Mouse (Mus musculus) layer of hippocampus, adult 8-10 months (tissue): Measurements from ENCODE around the gene Ndnf. TPM values are rescaled to one million over a fixed set of nuclear protein-coding genes. Genes with fewer than 3 reads are reported as not detected.

ENCODE experiments used
- DNase-seq, 2 experiments: peaks; one replicate each; pipeline ENCODE4 v3.0.0; 2022; ENCODE audit warnings: low spot score in 2 of 2
- total RNA-seq, 4 experiments: library from RNA; stranded (reverse); gene quantifications; 2 replicates each; pipeline ENCODE4 v1.2.4; 2022

The Ndnf gene
- total RNA-seq: 10 to 100 TPM; 14.5 to 25.4 (median 15.2) TPM

DNA sequence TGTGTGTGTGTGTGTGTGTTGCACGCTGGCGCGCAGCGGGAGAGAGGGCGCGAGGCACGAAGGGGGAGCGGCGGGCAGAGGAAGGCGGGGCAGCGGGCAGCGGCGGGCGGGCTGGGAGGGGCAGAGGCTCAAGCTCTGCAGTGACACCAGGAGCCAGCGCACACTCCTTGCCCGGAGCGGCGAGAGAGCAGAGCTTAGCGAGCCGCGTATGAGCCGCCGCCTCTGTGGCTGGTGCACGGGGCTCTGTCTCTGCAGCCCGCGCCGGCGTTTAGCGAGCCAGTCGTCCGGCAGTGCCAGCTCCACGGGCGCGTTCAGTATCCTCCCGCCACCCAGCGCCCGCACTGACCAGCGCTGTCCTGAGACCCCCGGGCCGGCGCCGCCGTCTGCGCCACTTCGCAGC lies at the start of gene Ndnf:
TSS of gene Ndnf (plus strand) at position 140 of the 400 bp plus-strand sequence.
- DNase-seq: peak in 1 of 2 experiments; percentile 24

DNA sequence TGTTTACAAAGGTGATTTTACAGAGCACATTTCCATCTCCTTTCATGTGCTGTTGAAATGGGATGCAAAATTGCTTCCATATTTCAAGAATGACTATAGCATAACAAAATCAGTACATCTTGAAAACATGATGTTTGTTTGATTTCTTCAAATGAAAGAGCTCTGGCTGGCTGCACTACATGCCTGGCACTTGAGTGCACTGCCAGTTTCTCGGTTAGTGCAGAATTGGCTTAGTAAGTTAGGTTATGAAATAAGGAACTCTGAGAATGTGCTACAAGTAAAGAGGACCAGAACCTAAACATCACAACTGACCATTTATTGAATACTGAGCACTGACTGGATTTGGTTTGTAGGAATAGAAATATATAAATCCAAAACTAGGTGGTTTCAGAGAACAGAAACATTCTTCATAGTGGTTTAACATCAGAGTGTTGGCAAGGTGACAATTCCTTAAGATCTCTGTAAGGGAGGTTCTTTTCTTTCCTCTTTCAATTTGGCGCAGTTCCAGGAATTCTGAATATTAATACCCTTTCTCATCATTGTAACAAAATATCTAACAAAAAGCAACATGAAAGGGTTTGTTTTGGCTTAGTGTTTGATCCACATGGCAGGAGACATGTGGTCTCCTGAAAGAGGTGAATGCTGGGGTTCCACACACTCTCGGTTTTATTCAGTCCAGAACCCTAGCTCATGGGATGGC lies 48.2 kb upstream of the Ndnf start:
- DNase-seq: no peak

DNA sequence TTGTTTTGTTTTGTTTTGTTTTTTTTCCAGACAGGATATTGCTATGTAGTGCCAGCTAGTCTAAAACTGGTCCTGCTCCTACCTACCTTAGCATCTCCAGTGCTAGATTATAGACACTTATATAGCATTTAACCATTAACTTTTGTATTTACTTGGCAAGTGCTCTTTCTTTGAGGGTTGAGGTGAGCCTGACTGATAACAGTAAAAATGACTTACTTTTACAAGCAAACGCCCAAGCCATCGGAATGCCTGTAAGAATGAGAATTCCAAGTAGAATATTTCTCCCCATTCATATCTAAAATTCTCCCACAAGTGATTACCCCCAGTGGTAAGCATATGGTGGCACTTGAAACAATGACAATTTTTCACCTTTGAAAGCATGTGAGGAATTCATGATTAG lies 40.8 kb upstream of the Ndnf start:
- DNase-seq: no peak

DNA sequence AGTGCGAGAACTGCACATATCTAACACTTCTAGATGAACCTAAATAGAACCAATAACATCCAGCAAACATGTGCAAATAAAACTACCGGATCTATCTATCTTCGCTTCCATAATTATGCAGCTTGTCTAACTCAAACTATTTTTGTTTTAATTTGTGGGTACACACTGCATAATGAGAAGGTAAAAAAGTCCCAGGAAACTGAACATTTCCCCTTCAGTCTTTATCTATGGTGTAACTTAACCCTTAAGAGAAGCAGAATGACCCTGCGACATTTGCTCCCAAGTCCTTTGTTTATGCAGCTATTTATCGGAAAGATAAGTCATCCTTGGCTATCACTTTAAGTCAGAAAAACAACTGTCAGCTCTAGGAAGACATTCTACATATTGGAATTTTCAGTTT lies 39.2 kb upstream of the Ndnf start:
- DNase-seq: no peak

DNA sequence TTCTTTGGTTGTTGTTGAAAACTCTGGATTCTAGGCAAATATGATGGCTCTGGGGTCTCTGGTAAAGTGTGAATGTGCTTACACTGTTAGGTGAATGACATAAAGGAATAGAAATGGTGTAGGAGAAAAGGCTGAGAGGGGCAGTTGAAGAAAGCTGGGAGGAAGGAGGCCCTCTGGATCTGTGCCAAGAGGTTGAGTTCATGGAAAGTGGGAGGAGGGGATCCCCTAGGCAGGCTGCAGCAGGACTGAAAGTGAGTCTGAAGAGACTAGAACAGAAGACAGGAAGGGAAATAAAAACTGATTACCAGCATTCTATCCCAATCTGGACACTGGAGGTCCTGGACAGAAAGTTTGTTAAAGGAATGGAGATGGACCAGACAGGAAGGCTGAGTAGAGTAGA lies 29.0 kb upstream of the Ndnf start:
- no peak for DNase-seq

DNA sequence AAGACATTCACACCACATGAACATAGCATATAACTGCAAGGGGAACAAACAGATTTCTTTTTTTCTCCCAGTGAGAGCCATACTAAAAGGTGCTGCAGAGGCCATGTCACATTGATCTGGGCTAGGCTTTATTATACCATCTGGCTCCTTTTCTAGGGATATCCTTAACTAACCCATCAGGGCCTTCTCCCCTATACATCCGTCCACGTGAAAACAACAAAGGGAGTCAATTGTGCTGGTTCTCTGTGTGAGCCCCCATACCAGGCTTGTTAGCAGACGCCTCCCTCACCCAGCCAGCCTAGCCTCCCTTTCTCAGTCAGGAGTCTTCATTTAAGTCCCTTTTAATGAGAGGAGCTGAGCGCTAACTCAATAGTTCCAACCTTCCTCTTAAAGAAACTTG lies 27.3 kb upstream of the Ndnf start:
- DNase-seq: no peak

DNA sequence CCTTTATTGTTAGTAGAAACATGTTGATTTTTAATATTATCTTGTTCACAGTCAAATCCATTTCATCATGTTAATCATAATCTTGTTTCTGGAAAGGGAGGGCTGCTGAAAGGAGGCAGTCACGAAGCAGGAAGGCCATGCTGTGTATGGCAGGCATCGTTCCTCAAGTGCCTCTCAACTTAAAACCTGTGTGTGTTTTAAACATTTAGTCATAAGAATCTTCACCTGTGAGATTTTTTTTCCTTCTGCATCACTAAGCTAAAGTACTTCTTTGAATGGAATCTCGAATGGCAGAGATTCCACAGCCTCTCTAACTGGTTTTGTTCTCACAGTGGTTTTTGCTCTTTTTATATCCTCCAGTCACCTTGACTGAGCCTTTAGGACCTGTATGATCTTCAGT lies 25.0 kb upstream of the Ndnf start:
- no peak for DNase-seq

DNA sequence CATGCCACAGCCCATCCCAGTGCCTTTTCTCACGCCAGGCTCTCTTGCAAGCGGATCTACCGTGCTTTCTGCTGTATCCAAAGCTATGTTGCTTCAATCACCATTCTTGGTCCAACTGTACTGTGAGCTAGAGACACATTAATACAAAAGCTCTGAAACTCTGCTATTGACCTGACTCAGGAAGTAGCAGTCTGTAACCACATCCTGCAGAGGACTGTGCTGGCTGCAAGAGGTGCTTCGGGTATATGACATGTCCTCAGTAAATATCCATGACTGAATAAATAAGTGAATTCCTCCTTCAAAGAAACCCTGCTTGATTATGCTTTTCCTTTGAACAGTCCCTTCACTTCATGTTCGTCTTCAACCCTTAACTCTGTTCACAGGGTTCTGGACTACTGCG lies 23.7 kb upstream of the Ndnf start:
- DNase-seq: no peak

DNA sequence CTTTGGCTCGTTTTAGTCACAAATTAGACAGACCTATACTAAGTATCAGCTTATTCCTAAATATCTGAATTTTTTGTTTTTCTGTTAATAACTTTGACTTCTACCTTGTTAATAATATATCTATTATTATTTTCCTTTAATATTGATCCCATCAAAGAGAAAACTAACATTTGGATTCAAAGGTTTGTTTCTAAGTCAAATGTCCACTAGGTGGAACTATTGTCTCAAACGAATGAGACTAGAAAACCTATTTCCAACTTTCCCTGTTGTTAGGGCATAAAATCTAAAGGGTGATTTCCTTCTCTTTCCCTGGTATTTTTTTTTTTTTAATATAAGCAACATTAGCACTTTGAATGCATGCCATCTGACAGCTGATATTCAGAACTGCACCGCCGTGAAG lies 20.0 kb upstream of the Ndnf start:
- no peak for DNase-seq

DNA sequence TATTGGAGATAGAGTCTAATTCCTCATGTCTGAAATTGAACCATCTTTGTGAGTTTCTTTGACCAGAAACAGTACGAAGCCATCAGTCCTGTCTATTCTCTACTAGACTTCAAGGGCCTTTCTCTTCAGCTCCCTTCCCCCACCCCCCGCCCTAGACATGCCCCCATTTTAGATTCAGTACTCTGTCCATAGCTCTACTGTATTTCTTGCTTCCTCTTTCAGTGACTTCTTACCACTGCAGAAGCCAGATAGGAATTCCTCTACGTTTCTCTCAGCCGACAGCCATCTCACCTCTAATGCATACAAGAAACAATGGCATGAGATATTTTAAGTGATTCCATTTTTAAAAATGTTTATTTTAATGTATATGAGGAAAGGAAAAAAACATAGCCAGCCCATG lies 10.1 kb upstream of the Ndnf start:
- no peak for DNase-seq

DNA sequence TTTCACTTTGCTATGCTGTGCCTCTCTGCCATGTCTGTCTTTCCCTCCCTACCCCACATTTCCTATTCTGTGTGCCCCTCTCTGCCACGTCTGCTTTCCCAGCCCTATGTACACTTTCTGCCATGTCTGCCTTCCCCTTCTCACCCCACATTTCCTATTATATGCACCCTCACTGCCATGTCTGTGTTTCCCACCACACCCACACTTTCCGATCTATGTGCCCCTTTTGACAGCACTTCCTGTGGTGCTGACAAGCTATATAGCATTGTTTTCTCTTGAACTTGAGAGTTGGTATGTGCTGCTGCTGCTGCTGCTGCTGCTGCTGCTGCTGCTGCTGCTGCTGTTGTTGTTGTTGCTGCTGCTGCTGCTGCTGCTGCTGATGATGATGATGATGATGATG lies 9.3 kb upstream of the Ndnf start:
- DNase-seq: no peak

DNA sequence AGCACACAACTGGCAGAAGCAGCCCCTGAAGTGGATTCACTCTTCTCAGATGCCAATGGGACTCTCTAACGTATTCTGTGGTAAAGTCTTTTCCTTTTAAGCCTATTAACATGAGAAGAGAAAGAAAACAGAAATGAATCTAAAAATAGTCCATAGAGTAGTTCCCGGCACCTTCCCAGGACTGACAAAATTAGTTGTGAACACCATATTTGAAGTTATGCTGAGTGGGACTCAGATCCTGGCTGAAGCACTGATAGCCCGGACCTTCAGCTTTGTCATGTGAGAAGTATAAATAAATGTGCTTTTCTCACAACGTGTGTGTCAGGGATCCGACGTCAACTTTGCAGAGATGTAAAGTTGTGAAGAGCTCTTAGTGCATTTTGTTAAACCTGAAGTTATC lies 7.4 kb upstream of the Ndnf start:
- no peak for DNase-seq

DNA sequence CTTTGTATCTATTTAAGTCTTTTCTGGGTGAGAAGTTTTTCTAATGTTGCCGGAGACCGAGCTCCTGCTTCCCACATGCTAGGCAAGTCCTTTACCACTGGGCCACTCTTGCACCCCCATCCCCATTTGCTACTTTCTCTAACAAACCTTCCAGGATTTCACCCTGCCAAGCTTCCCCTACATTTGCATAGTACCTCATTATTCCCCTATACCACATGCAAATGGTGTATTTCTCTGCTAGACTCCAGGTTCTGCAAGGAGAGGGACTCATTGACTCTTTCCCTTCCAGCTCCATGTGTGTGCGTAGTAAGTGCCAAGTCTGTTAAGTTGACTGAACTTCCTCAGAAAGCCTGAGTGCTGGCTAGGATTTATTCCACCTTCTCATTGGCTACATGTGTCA lies 5.1 kb upstream of the Ndnf start:
- no peak for DNase-seq

DNA sequence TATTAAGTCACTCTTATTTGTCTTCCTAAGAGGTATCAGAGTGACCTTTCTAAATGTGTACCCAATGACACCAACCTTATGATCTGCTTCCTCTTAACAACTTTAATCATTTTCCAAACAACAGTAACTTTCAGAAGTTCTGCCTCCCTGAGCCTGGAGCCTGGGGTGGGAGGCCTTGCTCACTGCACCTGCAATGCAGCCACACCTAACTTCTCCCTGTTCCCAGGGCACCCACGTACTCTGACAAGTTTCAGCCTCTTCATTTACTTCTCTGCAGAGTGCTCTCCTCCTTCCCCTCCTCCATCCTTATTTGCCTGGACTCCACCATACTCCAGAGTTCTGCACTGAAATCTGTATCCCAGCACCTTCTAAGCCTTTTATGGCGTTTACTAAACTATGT lies 1.4 kb upstream of the Ndnf start:
- DNase-seq: no peak

DNA sequence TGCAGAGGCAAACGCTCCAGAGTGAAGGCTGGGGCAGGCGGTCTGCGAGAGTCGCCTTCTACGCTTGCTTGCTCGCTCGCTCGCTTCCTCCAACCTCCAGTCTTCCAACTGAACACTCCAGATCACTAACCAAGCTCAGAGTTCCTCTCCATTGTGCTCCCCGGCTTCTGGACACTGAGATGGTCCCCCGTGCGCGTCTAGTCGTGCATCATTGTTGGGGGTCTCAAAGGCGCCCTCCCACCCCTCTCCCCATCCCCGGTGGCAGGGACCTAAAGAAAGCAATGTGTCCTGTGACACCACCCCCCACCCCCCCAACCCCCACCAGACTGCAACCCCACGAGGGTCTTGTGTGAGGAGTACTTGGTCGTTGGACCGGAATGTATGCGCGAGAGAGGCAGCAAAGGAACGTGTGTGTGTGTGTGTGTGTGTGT lies 394 bp upstream of the Ndnf start:
- no peak for DNase-seq

DNA sequence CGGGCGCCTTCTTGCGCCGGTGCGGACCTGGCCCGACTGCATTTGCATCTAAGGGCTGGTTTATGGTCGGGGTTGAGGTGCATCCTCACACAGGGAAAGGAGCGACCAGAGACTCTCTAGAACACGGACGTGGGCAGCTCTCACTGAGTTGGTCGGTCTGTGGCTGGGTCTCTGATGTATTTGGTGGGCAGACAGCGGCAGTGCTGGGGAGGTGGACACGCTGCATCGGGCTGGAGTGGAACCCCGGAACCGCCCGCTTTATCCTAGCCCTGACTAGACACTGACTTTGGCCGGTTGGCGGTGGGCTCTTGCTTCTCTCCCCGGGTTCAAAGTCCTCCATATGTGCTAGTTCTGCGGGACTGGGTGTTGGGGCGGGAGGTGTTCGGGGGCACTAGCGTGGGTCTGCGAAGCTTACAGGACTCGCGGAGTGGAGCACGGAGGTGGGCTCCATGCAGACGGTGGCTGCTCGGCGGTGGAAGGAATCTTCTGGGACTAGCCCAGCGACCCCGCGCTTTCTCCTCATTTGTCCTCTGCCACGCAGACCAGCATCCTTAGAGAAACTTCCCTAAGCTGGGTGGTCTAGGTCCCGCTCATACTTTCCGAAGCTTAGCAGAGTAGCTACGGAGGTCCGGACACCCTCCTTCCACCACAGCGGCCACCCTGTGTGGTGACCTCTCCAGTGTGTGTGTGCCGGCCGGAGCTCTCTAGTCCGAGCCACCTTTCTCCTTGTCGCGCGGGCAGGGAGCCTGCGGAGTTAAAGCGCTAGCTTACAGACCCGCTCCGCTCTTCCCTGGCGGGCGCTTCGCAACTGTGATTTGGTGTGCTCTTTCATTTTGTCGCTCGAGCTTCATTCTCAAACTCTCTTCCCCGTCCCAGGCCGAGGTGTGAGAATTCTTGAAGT lies 991 bp downstream of the Ndnf start:
- peak in 1 of 2 experiments; percentile 5 for DNase-seq

DNA sequence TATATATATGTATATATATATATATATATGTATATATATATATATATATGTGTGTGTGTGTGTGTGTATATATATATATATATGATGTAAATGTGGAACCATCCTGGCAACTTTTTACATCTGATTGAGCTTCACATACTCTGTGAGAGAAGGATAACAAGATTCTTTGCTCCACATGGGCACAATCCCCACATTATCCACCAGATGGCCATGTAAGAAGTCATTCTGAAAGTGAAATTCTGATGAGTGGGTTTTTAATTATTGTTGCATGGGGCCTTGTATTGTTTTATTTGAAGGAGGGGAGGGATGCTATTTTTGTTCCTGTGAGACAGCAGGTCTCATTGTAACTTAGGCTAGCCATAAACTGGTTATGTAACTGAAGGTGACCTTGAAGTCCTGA lies 22.5 kb downstream of the Ndnf start:
- DNase-seq: no peak

DNA sequence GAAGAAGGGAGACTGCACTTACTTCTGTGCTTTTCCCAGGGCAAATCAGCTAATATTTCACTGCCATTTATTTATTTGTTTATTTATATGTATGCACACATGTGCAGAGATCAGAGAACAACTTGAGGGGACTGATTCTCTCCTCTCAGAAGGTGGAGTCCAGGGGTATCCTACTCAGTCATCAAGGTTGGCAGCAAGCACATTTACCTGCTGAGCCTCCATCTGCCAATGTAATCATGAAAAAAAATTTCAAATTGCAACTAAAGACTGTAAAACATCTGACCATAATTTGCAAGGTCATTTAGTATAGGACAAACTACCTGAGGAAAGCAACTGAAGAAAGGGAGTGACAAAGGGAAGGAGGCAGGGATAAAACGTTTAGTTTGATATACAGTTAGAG lies 49.3 kb downstream of the Ndnf start:
- DNase-seq: no peak

DNA sequence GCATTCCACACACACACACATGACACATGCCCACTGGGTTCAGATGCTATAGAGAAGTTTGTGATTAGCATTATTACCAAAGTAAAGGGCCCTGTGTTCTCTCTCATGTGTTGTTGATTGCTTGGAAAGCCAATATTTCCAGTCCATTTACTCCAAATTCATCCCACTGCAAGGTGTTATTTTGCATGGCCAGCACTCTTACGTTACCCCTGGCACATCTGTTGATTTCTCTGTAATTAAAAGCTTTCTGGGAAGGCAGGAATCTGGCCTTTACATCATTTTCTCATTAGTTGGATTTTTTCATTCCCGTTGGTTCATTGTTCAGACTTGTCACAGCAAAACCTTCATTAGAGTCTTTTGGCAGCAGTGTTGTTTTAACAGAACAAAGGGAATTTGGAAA lies 54.3 kb downstream of the Ndnf start:
- DNase-seq: no peak

DNA sequence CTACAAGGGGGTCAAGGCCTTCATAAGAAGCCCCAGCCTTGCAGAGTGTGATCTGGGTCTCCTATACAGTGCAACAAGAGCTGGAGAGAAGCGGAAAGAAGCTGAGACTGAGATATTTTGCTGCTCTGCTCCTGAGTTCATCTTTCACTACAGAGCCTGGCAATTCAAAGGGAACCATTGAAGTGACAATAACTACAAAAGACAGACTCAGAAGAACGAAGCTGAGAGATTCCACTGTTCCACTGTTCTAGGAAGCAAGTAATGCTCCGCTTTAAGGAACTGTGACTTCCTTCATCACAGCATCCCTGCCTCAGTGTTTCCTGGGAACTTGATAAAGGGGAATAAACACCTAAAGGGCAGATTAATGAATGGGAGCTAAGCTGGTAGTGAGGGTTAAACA lies 56.9 kb downstream of the Ndnf start:
- DNase-seq: no peak

DNA sequence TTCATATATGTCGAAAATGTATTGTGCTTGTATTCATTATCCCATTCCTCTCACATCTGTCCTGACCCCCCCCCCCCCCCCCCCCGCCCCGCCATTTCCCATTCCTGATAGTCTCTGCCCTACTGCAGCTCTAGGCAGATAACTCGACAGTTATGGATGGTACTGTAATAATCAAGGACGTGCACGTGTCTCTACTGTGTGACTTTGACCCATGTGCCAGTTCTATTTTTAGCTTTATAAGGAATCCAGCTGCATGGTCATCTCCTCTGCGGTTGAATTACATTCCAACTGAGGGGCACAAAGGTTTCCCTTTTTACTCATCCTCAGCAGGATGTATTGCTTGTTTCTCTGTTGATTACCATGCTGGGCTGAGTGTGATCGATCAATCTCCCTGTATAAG lies 68.1 kb downstream of the Ndnf start:
- no peak for DNase-seq

DNA sequence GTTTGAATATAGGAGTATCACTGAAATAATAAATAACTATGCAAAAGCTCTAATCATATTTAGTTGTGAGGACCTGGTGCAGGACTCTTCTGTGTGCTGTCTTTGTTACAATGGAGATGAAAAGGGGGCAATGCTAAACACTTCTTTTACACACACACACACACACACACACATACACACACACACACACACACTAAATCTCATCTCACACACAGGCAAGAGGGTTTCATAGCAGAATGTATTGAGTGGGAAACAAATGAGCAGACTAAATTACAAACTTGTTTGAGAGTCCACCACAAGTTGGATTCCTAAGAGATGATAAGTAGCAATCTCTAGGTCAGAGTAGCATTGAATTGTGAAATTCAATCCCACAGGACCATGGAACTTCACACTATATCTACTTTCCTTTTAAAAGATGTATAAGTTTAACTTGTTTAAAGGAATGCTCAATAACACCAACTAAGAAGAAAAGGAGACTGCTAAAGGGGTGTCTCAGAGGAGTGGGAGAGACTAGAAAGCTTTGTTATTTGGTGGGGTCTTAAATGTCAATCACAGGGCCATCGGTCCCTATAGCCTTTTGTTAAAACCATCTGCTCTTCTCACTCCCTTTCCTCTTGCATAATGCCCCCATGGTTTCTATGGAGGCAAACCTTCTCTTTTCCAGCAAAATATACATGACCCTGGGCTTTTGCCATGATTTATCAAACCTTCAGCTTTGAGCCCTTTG lies 71.9 kb downstream of the Ndnf start:
- no peak for DNase-seq
